Mouse (Mus musculus) CD8-positive naive resting alpha-beta T cell, adult 2 months (primary cell): ENCODE measurements around the gene Smox.

ENCODE experiments used
- DNase-seq, 2 experiments: peaks; one replicate each; pipeline ENCODE4 v3.0.0; 2022; ENCODE audit warnings: low read depth in 2 of 2, low spot score in 2 of 2

Smox gene

DNA sequence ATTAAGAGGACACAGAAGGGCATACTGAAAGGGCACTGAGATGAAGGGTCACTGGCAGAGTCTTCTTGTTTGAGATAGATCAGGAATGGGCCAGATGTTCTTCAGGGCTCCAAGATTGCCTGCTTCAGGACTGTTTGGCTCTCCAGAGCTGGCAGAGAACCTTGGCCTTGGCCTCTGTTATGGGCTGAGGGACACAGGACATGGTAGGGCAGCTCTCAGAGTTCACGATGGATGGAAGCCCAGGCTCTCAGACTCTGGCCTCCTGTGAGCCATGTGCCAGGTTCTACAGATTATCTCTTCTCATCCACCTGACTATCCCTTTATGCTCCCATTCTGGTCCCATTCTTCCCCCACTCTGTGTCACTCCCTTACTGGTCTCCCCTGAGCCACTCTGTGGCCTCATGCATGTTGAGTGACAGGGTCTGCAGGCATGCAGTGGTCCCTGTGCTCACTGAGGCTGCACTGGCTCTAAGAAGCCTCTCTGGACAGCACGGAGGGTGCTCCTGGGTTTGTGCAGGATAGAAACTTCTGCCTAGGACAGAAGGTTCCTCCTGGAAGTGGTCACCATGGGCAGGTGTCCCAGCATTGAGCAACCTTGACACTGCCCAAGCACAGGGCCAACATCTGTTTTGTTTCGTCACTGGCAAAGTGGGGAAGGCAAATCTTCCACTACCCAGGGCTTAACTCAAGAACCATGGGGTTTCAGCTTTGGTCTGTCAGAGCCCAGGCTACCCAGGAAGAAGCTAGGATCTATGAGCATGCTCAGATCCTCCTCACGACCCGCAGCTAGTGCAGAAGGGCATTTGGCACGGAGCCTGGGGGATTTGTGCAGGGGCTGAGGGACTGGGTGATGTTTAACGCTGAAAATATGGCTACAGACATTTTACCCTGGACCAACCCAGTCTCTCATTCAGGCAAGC, 60.7 kb downstream of the Smox start:
- DNase-seq = no peak

DNA sequence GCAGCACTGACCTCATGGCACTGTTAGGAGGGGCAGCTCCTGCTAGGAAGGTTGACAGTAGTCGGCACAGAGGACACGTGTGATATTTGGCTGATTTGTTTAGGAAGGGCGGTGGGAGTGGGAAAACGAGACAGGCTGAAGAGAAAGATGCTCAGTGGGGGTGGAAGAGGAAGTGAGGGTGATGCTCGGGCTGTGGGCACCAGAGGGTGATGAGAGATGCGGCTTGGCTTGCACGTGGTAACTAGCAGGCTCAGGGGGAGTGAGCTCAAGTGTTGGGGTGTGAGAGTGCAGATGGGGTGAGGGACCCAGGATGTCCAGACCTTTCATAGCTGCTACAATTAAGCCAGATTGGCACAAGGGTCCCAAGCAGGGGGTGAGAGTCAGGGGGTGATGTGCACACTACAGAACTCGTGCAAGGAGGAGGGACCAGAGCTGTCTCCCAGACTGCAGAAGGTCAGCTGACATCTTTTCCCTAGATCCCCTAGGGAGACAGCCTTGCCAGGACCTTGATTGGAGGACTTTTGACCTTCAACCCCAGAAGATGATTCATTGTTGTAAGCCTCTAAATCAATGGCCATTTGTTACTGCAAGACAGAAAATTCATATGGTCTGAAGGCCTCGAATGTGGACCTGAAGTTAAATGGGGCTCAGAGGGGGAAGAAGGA, 61.6 kb downstream of the Smox start:
- no peak for DNase-seq

DNA sequence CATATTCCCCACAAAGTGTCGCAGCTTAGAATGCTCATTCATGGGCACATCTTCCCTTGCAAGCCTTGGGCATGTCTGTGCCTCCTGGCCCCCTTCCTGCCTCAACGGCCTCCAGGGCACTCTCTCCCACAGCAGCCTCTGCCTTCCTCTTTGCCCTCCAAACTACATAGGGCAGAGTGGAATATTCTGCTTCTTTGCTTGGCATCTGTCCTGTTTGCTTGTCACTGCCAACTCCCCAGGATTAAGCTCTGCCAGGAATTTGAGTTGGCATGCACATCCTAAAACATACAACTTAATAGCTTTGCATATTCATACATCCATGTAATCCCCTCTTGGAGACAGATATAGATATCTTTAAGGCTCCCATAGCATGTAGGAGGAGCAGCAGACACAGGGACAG, 66.6 kb downstream of the Smox start:
- DNase-seq = no peak

DNA sequence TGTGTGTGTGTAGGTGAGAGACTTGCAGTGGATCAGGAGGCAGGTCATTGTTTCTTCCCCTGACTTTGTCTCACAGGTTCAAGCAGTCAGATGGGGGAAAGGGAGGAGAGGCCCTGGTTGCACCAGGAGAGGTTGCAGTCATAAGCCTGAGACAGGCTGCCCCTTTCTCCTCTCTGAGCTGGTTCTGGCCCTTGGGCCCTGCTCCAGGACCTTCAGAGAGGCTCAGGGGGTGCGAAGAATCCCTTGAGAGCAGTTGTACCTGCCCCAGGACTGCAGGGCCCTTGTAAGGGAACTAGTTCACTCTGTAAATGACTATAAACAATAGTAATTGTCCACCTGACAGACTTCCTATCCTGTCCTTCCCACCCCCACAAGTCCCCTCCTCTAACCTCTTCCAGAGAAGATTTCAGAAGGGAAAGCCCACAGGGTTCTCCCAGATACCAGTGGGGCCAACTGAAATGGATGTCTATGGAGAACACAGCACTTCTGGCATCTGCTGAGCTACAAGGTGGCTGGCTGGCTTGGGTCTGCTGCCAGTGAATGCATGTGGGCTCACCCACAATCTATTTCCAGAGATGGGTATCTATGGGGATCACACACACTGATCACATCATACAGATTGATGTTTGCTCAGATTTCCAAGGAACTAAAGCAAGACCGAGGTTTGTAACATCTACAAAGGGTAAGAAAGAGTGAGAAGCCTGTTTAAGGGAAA, 69.1 kb downstream of the Smox start:
- DNase-seq = no peak

DNA sequence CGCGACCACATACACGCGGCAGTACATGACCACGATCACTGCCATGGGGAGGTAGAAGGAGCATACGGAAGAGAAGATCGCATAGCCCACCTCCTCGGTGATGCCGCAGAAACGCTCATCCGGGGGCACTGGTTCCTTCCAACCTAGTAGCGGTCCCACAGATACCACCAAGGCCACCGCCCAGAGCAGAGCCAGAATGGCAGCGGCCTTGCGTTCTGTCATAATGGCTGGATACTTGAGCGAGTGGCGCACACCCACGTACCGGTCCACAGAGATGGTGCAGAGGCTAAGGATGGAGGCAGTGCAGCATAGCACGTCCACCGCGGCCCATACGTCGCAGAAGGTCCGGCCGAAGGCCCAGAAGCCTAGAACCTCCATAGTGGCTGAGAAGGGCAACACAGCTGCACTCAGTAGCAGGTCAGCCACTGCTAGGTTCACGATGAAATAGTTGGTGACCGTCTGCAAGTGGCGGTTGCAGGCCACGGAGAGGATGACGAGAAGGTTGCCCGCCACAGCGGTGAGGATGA, 70.1 kb downstream of the Smox start:
- no peak for DNase-seq

DNA sequence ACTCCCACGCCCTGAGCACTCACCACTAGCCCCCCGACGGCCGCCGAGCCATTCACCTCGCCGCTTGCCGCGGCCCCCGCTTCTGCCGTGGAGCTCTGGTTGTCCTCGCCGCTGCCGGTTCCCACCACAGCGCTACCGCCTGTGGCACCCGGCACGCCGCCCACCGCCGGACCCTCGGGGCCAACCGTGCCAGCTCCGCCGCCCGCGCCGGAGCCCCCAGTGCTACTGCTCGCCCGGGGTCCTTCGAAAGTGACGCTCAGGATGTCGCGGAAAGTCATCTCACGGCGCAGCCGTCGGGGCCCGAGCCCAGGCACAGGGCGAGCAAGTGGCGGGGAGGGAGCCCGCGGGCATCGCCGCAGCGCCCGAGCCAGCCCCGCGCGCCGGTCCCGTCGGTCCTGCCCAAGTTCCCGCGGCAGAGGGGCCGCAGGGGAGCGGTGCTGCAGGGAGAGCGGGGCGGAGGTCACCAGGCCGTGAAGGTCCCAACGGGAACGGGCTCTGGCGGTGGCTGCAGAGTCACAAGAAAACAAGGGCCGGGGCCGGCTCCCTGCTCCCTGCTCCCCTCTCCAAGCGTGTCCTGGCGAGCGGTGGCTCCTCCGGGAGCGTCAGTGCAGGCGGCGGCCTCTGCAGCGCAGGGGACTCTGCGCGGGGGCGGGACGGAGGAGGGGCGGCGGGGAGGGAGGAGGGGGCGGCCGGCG, 70.7 kb downstream of the Smox start, which contains the start of gene Adra1d:
Adra1d (minus strand) TSS at position 393 of the 695 bp plus-strand sequence.
- no peak for DNase-seq

DNA sequence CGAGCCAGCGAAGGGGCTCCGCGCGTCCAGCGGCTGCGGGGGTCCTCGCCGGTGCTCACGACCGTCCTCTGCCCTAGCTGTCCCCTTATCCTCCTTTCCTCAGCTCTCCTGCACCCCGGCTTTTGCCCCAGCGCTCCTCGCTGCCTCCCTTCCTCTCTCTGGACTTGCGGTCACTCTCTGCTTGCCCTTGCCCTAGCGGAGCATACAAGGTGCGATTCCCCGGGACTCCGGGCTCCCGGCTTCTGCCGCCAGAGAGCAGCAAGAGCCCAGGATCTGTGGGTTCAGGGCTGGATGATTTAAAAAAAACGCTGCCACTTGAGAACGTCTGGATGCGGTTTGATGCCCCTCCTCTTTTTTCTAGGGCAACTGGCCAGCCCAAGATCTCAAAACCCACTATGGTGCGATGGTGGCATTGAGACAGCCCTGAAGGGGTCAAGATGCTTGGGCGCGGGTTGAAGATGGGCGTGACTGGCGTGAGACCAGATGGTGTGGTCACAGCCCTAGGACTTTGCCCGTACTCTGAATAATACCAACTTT, 71.4 kb downstream of the Smox start:
- DNase-seq = no peak
